Mouse (Mus musculus): ENCODE measurements around the gene Ube2m. TPM values are rescaled to one million over a fixed set of nuclear protein-coding genes. Genes with fewer than 3 reads are reported as not detected.
A peak's percentile ranks its signal among the peaks of the same experiment; 100 is the strongest.
"Not testable (repeated sequence)": the region's sequence is repeated elsewhere in the genome, so short reads cannot be mapped to it uniquely, and the experiment has no call there.

Ube2m gene
- 66.8 and 67.7 TPM in 2 replicates for polyA plus RNA-seq (2015; fragmentation: Nextera tagmentation; extraction: Ambion mirVana)

DNA sequence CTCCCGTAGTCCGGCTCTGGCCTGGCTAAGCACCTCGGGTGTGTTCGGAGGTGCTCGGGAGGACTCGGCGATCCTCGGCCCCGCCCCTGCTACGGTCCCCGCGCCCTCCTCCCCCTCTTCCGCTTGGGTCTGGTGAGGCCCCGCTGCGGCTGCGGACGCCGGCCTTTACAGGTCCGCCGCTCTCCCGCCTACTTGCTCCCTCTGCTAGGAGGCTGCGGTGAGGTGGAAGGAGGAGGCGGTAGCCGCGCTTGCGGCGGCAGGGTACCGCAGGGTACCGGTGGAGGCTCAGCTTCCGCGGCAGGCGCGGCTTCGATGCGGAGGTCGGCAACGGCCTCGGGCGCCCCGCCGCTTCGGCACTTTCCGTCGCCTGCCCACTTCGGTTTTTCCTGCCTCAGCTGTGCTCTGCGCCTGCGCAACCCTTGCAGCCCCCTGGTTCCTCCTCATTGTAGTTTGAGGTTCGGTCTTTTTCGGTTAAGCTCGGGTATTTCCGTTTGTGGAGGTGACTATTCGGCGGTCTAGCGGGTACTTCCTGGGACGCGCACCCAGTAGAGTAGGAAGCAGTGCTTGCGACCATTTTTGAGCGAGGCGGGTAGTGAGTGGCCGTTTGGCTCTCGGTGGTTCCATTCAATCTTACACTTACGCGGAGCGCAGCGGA is at the start of gene Ube2m:
Gene Ube2m (minus strand): TSS at position 375 of the 655 bp plus-strand sequence.
- peaks cover 12% of the 10 kb centered on the region for H3K36me3 ChIP-seq (ENCODE audit: control insufficient read depth, insufficient read depth)
- peak within 1 kb of the TSS; percentile 98 for H3K9ac ChIP-seq (replicated peaks; ENCODE audit: low read depth, low read length)
- H3K4me1 ChIP-seq (replicated peaks; ENCODE audit: control insufficient read depth, insufficient read depth, low read length), result peaks cover 38% of the 10 kb centered on the region
- H3K27me3 ChIP-seq (replicated peaks; ENCODE audit: control insufficient read depth, insufficient read depth, low read length), result peaks cover 5% of the 10 kb centered on the region
- peak; percentile 91 for ATAC-seq
- peak within 1 kb of the TSS; percentile 94 for H3K4me2 ChIP-seq (ENCODE audit: low read length)
- peak within 1 kb of the TSS; percentile 100 for H3K27ac ChIP-seq (ENCODE audit: low read length)
- under 1% methylated on average over 60 of the region's 65 CpGs for WGBS
- H3K9me3 ChIP-seq (ENCODE audit: control insufficient read depth, low read length), result no peaks in the 10 kb centered on the region
- H3K4me3 ChIP-seq (replicated peaks; ENCODE audit: low read length), result peak within 1 kb of the TSS; percentile 77

DNA sequence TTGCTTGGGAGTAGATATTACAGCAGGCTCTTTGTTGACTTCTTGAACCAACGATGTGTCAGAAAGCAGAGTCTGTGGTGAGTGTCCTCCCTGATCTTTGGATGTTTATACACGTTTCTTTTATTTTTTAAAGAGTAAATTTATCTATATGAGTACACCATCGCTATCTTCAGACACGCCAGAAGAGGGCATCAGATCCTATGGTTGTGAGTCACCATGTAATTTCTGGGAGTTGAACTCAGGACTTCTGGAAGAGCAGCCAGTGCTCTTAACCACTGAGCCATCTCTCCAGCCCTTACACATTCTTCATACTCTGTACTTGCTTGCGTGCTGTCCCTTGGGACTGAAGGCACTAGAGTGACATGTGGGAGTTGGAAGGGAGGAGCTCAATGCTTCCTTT is 34.2 kb upstream of the Ube2m start:
- Histone ChIP-seq H3K9ac (replicated peaks; ENCODE audit: low read depth, low read length) (no peak overlapping the region), H3K4me3 (replicated peaks; ENCODE audit: low read length) (no peak overlapping the region), H3K27ac (ENCODE audit: low read length) (no peak overlapping the region), H3K4me1 (replicated peaks; ENCODE audit: control insufficient read depth, insufficient read depth, low read length) (no peaks in the 10 kb centered on the region), H3K27me3 (replicated peaks; ENCODE audit: control insufficient read depth, insufficient read depth, low read length) (no peaks in the 10 kb centered on the region), H3K9me3 (ENCODE audit: control insufficient read depth, low read length) (no peaks in the 10 kb centered on the region), H3K36me3 (ENCODE audit: control insufficient read depth, insufficient read depth) (no peaks in the 10 kb centered on the region), H3K4me2 (ENCODE audit: low read length) (no peak overlapping the region)
- 61% methylated on average over 5 of the region's 5 CpGs for WGBS
- ATAC-seq, result no peak

DNA sequence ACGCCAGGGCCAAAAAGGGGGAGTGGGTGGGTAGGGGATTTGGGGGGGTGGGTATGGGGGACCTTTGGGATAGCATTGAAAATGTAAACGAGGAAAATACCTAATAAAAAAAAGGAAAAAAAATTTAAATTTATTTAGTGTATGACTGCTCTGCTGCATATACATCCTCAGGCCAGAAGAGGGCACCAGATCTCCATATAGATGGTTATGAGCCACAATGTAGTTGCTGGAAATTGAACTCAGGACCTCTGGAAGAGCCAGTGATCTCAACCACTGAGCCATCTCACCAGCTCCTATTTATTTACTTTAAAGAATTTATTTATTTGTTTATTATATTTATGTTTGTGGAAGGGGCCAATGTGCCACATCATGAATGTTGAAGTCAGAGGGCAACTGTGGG is 25.3 kb upstream of the Ube2m start:
- not testable (repeated sequence) for H3K27me3 ChIP-seq (replicated peaks; ENCODE audit: control insufficient read depth, insufficient read depth, low read length); H3K4me3 ChIP-seq (replicated peaks; ENCODE audit: low read length); H3K4me2 ChIP-seq (ENCODE audit: low read length); H3K9ac ChIP-seq (replicated peaks; ENCODE audit: low read depth, low read length); H3K9me3 ChIP-seq (ENCODE audit: control insufficient read depth, low read length); ATAC-seq; H3K36me3 ChIP-seq (ENCODE audit: control insufficient read depth, insufficient read depth); H3K4me1 ChIP-seq (replicated peaks; ENCODE audit: control insufficient read depth, insufficient read depth, low read length); H3K27ac ChIP-seq (ENCODE audit: low read length)
- WGBS, result 49% methylated on average over 2 of the region's 2 CpGs

GRCm38 (mm10) chr7:13059536-13059935 is 21.5 kb upstream of the Ube2m start:
- ATAC-seq, result no peak
- Histone ChIP-seq H3K4me2 (ENCODE audit: low read length) (no peak overlapping the region), H3K27ac (ENCODE audit: low read length) (no peak overlapping the region), H3K9ac (replicated peaks; ENCODE audit: low read depth, low read length) (no peak overlapping the region), H3K36me3 (ENCODE audit: control insufficient read depth, insufficient read depth) (no peaks in the 10 kb centered on the region), H3K27me3 (replicated peaks; ENCODE audit: control insufficient read depth, insufficient read depth, low read length) (no peaks in the 10 kb centered on the region), H3K4me1 (replicated peaks; ENCODE audit: control insufficient read depth, insufficient read depth, low read length) (no peaks in the 10 kb centered on the region), H3K9me3 (ENCODE audit: control insufficient read depth, low read length) (no peaks in the 10 kb centered on the region), H3K4me3 (replicated peaks; ENCODE audit: low read length) (no peak overlapping the region)
- WGBS, result 82% methylated on average over 9 of the region's 9 CpGs

DNA sequence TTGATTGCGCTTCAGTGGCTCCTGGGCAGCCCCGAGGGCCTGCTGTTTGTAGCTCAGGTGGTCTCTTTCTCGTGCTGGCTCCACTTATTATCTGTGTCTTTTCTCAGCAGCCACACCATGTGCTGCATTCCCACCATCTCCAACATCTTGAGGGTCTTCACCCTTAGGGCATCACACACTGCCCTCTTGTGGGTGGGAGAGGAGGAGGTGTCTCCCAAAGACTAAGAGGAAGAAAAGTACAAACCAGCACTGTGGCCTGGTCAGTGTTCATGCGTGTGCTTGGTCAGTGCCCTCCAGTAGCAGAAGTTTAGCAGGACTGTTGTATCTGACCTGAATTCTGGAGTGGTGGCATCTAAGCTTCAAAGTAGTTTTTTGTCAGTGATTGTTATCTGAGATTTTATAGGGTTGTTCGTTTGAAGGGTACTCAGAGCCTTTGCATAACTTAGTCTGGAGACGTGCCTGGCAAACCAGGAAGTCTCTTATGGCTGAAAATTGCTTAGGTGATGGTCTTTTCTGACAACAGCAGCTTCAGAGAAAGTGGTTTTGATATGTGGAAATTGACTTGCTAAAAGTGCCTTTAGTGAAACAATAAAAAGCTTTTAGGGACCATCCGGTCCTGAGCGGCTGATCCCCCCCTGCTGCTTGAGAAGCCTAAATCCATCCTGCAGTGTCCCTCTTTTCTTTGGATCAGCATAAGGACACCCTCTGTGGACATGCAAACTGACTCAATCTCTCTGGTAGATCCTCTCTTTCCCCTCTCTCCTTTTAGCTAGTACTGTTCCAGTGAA is 19.0 kb upstream of the Ube2m start:
- Histone ChIP-seq H3K36me3 (ENCODE audit: control insufficient read depth, insufficient read depth) (no peaks in the 10 kb centered on the region), H3K27me3 (replicated peaks; ENCODE audit: control insufficient read depth, insufficient read depth, low read length) (no peaks in the 10 kb centered on the region), H3K4me1 (replicated peaks; ENCODE audit: control insufficient read depth, insufficient read depth, low read length) (peaks cover 5% of the 10 kb centered on the region; the same call in 1 of the 2 replicates), H3K27ac (ENCODE audit: low read length) (no peak overlapping the region), H3K4me3 (replicated peaks; ENCODE audit: low read length) (no peak overlapping the region), H3K4me2 (ENCODE audit: low read length) (no peak overlapping the region), H3K9me3 (ENCODE audit: control insufficient read depth, low read length) (no peaks in the 10 kb centered on the region), H3K9ac (replicated peaks; ENCODE audit: low read depth, low read length) (no peak overlapping the region)
- WGBS, result 53% methylated on average over 8 of the region's 8 CpGs
- no peak for ATAC-seq

DNA sequence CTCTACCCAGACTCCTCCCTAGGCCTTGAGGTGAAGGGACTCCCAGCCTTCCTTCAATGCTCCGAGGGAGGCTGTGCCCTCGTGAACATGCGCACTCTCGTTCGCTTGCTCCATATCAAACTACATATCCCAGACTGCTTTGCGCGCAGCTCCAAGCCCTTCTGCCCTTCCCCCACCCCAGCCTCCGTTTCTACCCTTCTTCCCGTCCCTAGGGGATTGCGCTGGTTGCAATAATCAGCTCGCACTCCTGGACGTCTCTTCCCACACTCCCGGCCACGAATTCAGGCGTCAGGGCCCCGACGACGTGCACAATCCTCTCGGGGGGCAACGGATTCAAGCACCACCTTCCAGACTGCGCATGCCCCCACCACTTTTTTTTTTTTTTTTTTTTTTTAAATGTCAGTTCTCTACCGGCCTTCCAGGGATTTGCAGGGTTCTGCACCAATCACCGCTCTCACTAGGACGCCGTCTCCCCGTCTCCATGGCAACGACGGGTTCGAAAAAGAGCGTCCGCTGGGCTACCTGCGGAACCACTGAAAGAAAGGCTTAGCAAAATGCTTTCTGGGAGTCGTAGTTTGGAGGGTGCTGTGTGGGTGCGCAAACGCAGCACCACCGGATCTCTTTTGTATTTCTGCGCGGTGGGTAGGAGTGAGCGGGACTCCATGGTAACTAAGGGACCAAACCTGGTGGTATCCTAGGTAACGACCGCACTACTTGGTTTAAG is 16.4 kb upstream of the Ube2m start, which contains the start of gene Mzf1:
Gene Mzf1 (minus strand): TSS at position 478 of the 724 bp plus-strand sequence.
- H3K27ac ChIP-seq (ENCODE audit: low read length), result peak within 1 kb of the TSS; percentile 96
- peak within 1 kb of the TSS; percentile 62 for H3K4me2 ChIP-seq (ENCODE audit: low read length)
- H3K27me3 ChIP-seq (replicated peaks; ENCODE audit: control insufficient read depth, insufficient read depth, low read length), result no peaks in the 10 kb centered on the region
- H3K9me3 ChIP-seq (ENCODE audit: control insufficient read depth, low read length), result no peaks in the 10 kb centered on the region
- under 1% methylated on average over 41 of the region's 41 CpGs for WGBS
- H3K9ac ChIP-seq (replicated peaks; ENCODE audit: low read depth, low read length), result peak within 1 kb of the TSS; percentile 68
- H3K4me1 ChIP-seq (replicated peaks; ENCODE audit: control insufficient read depth, insufficient read depth, low read length), result peaks cover 5% of the 10 kb centered on the region; the same call in 1 of the 2 replicates
- peak; percentile 96 for ATAC-seq
- H3K4me3 ChIP-seq (replicated peaks; ENCODE audit: low read length), result peak within 1 kb of the TSS; percentile 49
- no peaks in the 10 kb centered on the region for H3K36me3 ChIP-seq (ENCODE audit: control insufficient read depth, insufficient read depth)

GRCm38 (mm10) chr7:13053961-13054286 is 15.8 kb upstream of the Ube2m start:
- no peak for ATAC-seq
- Histone ChIP-seq H3K4me1 (replicated peaks; ENCODE audit: control insufficient read depth, insufficient read depth, low read length) (peaks cover 5% of the 10 kb centered on the region; the same call in 1 of the 2 replicates), H3K27me3 (replicated peaks; ENCODE audit: control insufficient read depth, insufficient read depth, low read length) (no peaks in the 10 kb centered on the region), H3K9ac (replicated peaks; ENCODE audit: low read depth, low read length) (peak overlapping the region; percentile 68), H3K4me2 (ENCODE audit: low read length) (peak overlapping the region; percentile 39), H3K36me3 (ENCODE audit: control insufficient read depth, insufficient read depth) (no peaks in the 10 kb centered on the region), H3K4me3 (replicated peaks; ENCODE audit: low read length) (peak overlapping the region; percentile 49), H3K27ac (ENCODE audit: low read length) (peak overlapping the region; percentile 96), H3K9me3 (ENCODE audit: control insufficient read depth, low read length) (no peaks in the 10 kb centered on the region)
- 1% methylated on average over 15 of the region's 15 CpGs for WGBS

- no peak overlapping the region for H3K27ac ChIP-seq (ENCODE audit: low read length)
- H3K9ac ChIP-seq (replicated peaks; ENCODE audit: low read depth, low read length), result no peak overlapping the region; the same call in 1 of the 2 replicates
- ATAC-seq, result no peak
- peak overlapping the region; percentile 49 for H3K4me3 ChIP-seq (replicated peaks; ENCODE audit: low read length)
- no peaks in the 10 kb centered on the region for H3K9me3 ChIP-seq (ENCODE audit: control insufficient read depth, low read length)
- H3K4me1 ChIP-seq (replicated peaks; ENCODE audit: control insufficient read depth, insufficient read depth, low read length), result peaks cover 5% of the 10 kb centered on the region; the same call in 1 of the 2 replicates
- H3K36me3 ChIP-seq (ENCODE audit: control insufficient read depth, insufficient read depth), result no peaks in the 10 kb centered on the region
- WGBS, result 92% methylated on average over 2 of the region's 2 CpGs
- H3K4me2 ChIP-seq (ENCODE audit: low read length), result peak overlapping the region; percentile 39
- H3K27me3 ChIP-seq (replicated peaks; ENCODE audit: control insufficient read depth, insufficient read depth, low read length), result no peaks in the 10 kb centered on the region
Measured at GRCm38 (mm10) chr7:13053501-13053900, 15.4 kb upstream of the Ube2m start.

DNA sequence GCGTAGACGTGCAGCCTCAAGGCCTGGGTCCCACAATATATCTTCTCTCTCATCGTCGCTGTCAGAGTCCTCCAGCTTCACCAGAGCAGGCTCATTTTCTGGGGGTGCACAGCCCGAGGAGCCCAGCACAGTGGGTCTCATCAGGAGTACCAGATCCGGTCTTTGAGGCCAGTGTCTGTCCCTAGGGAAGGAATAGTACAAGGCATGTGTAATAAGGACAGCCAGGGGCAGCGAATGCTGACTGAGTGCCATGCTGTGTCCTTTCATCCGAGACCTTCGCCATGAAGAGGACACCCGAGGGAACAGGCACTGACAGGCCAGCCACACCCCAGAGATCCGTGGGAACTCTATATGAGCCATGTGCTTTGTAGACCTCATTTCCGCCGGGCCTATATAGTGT is 14.9 kb upstream of the Ube2m start:
- Histone ChIP-seq H3K36me3 (ENCODE audit: control insufficient read depth, insufficient read depth) (no peaks in the 10 kb centered on the region), H3K4me1 (replicated peaks; ENCODE audit: control insufficient read depth, insufficient read depth, low read length) (peaks cover 5% of the 10 kb centered on the region; the same call in 1 of the 2 replicates), H3K4me2 (ENCODE audit: low read length) (no peak overlapping the region), H3K9me3 (ENCODE audit: control insufficient read depth, low read length) (no peaks in the 10 kb centered on the region), H3K4me3 (replicated peaks; ENCODE audit: low read length) (no peak overlapping the region), H3K27ac (ENCODE audit: low read length) (no peak overlapping the region), H3K27me3 (replicated peaks; ENCODE audit: control insufficient read depth, insufficient read depth, low read length) (no peaks in the 10 kb centered on the region), H3K9ac (replicated peaks; ENCODE audit: low read depth, low read length) (no peak overlapping the region)
- 91% methylated on average over 13 of the region's 13 CpGs for WGBS
- no peak for ATAC-seq

Data from forebrain, embryonic 16.5 days (tissue).